Mouse (Mus musculus): ENCODE data around the gene Itgav.

DNA sequence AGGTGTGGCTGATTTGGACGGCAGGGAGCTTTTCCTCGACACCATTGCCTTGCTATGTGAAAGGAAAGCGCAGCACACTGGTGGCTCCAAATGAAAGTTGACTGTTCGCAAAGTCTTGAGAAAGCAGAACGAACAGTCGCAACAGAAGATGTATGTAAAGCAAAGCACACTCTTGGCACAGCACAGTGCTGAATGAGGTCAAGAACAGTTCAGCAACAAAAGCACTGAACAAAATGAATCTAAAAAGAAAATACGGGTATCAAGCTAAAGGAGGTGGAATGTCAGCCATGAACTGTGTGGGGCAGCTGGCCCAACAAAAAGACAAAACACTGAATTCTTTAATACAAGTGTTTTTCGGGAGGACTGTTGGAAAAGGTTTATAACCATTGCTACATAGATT, 42.9 kb upstream of the Itgav start:
- TF ChIP-seq POLR2A (IDR thresholded peaks at IDR 0.05; ENCODE audit: low read depth, low read length) (no peak), CTCF (IDR thresholded peaks at IDR 0.05; ENCODE audit: extremely low read depth, insufficient read depth, insufficient read length, insufficient replicate concordance) (no peak)
